Mouse (Mus musculus): ENCODE data around the gene Map1s. TPM values are rescaled to one million over a fixed set of nuclear protein-coding genes. Genes with fewer than 3 reads are reported as not detected.

Map1s gene
- total RNA-seq, 2 experiments from 2014 or later = 87.7 to 94.2 TPM

GRCm38 (mm10) chr8:70933036-70933435 lies 27.3 kb downstream of the Map1s start:
- DNase-seq (ENCODE audit: extremely low spot score in 1 of 2, low spot score in 1 of 2) = no peak

DNA sequence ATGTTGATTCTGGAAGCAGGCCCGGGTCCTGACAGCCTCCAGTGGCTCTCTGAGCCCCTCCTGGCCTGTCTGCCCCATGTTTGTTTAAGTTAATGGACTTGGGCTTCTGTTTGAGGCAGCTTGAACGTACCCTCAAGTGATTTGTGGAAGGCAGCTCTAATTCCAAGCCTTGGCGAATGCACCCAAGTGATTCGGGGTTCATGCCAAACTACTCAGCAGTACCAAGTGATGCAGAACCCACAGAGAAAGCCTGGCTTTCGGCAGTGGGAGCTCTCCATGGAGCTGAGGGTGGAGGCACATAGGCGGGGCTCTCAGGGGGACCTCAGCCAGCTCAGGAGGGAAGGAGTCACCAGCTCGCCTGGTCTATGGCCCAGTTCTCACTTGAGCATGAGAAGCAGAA lies 29.1 kb downstream of the Map1s start:
- DNase-seq (ENCODE audit: extremely low spot score in 1 of 2, low spot score in 1 of 2) = no peak

DNA sequence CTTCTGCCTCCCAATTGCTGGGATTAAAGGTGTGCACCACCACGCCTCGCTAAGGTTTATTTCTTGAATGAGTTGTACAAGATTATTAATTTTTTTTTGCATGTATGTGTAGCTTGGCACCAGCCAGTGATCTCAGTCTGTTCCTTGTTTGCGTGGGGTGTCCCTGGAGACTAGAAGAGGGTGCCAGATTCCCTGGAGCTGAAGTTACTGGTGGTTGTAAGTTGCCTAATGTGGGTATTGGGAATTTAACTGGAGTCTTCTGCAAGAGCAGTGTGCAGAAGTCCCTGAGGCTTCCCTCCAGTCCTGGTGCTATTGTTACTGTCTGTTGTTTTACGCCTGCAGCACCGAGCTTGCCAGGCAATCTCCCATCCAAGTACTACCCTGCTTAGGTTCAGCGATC lies 31.5 kb downstream of the Map1s start:
- DNase-seq (ENCODE audit: extremely low spot score in 1 of 2, low spot score in 1 of 2) = no peak

GRCm38 (mm10) chr8:70941478-70941877 lies 35.7 kb downstream of the Map1s start:
- no peak for DNase-seq (ENCODE audit: extremely low spot score in 1 of 2, low spot score in 1 of 2)

- no peak for DNase-seq (ENCODE audit: extremely low spot score in 1 of 2, low spot score in 1 of 2)
Observed at GRCm38 (mm10) chr8:70943187-70943586, 37.5 kb downstream of the Map1s start.

DNA sequence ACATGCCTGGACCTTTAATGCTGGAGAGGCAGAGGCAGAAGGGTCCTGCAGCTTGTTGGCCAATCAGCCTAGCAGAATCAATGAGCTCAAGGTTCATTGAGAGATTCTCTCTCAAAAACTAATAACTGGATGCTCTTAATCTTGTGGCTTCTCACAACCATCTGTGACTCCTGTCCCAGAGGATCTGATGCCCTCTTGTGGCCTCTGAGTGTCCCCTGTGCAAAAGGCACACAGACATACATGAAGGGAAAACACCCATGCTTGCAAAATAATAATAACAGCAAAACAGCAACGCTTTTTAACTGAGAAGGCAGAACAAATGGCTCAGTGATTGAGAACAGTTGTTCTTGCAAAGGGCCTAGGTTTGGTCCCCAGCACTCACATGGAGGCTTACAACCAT lies 44.1 kb downstream of the Map1s start:
- DNase-seq (ENCODE audit: extremely low spot score in 1 of 2, low spot score in 1 of 2) = no peak

- no peak for DNase-seq (ENCODE audit: extremely low spot score in 1 of 2, low spot score in 1 of 2)
Observed at GRCm38 (mm10) chr8:70960703-70961472, 55.2 kb downstream of the Map1s start.

DNA sequence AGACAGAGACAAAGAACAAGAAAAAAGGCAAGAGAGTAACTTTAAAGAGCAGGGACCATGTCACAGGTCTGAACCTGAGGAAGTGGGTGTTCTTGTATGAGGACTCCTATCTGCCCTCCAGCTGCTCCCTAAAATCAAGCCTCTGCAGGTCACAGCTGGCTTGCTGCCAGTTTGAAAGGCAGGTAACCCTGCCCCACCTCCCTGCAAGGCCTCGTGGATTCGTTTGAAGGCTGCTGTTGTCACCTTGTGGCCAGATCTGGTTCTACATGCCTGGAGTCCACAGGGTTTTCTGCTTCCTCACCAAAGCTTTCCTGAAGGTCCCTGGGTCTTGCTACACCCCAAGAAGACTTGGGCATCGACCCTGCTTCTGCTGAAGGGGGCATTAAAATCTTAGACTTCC lies 58.4 kb downstream of the Map1s start:
- peak in 1 of 2 experiments; percentile 29 for DNase-seq (ENCODE audit: extremely low spot score in 1 of 2, low spot score in 1 of 2)

GRCm38 (mm10) chr8:70964861-70965260 lies 59.1 kb downstream of the Map1s start:
- no peak for DNase-seq (ENCODE audit: extremely low spot score in 1 of 2, low spot score in 1 of 2)

Small RNAs within 50 kb of the gene (microRNA-seq; reads per million reads assigned to microRNA genes)
- 16.5 to 17.7 reads per million in 2 experiments for gene Mir1969
- gene Mir7067 = 2.8 to 3.0 reads per million in 2 experiments

Other genes starting within 250 kb of the Map1s start
- 10 to 100 TPM; 21.1 to 25.1 TPM for gene Pgpep1, start 245.5 kb upstream of the Map1s start, total RNA-seq (2021)
- gene Lsm4, start 232.7 kb upstream of the Map1s start, total RNA-seq (2021) = 10 to 100 TPM; 66.2 to 67.4 TPM
- 100 to 1,000 TPM; 181 to 194 TPM for gene Jund, start 207.0 kb upstream of the Map1s start, total RNA-seq (2021)
- gene Iqcn, start 202.5 kb upstream of the Map1s start, total RNA-seq (2021) = under 1 TPM; 0.05 to 0.12 TPM
- gene Gm3336, start 187.4 kb upstream of the Map1s start, total RNA-seq (2021) = not detected
- gene Pde4c, start 182.2 kb upstream of the Map1s start, total RNA-seq (2021) = 1 to 10 TPM in 1 of 2 experiments, under 1 TPM in 1; 0.89 to 1.2 TPM
- 100 to 1,000 TPM; 789 to 843 TPM for gene Rab3a, start 151.3 kb upstream of the Map1s start, total RNA-seq (2021)
- gene Mpv17l2, start 145.0 kb upstream of the Map1s start, total RNA-seq (2021) = 10 to 100 TPM; 41.7 to 42.2 TPM
- gene Pik3r2, start 129.2 kb upstream of the Map1s start, total RNA-seq (2021) = 100 to 1,000 TPM; 154 to 159 TPM
- gene Mast3, start 100.9 kb upstream of the Map1s start, total RNA-seq (2021) = 100 to 1,000 TPM; 411 to 437 TPM
- 1 to 10 TPM in 1 of 2 experiments, under 1 TPM in 1; 0.94 to 1.4 TPM for gene Il12rb1, start 97.5 kb upstream of the Map1s start, total RNA-seq (2021)
- 10 to 100 TPM; 15.0 to 18.7 TPM for gene Arrdc2, start 66.2 kb upstream of the Map1s start, total RNA-seq (2021)
- gene Kcnn1, start 42.7 kb upstream of the Map1s start, total RNA-seq (2021) = 10 to 100 TPM; 19.4 to 22.4 TPM
- 10 to 100 TPM; 92.7 to 95.6 TPM for gene Ccdc124, start 32.0 kb upstream of the Map1s start, total RNA-seq (2021)
- gene Slc5a5, start 13.2 kb upstream of the Map1s start, total RNA-seq (2021) = 10 to 100 TPM in 1 of 2 experiments, 1 to 10 TPM in 1; 6.9 to 10.5 TPM
- gene Rpl18a, start 8.5 kb upstream of the Map1s start, total RNA-seq (2021) = 100 to 1,000 TPM; 634 to 770 TPM